Mouse (Mus musculus) ES-Bruce4 (cell line): ENCODE results near the gene Csnk2b.

ENCODE experiments used
- CTCF ChIP-seq: IDR thresholded peaks from one replicate; pipeline ENCODE4 v1.8.1; 2011; ENCODE audit warnings: low read depth, low read length
- EP300 ChIP-seq: IDR thresholded peaks from 2 replicates; pipeline ENCODE4 v1.6.1; 2011; ENCODE audit warnings: low read depth, low read length; ENCODE audit not compliant: insufficient read depth
- POLR2A ChIP-seq: IDR thresholded peaks from one replicate; pipeline ENCODE4 v1.8.1; 2011; ENCODE audit warnings: low read length; ENCODE audit not compliant: insufficient read depth

GRCm38 (mm10) chr17:35121871-35122303, at the start of gene Csnk2b:
- TF ChIP-seq POLR2A (no peak), CTCF (no peak), EP300 (no peak)
